Mouse (Mus musculus): ENCODE results near the gene Islr. TPM values are rescaled to one million over a fixed set of nuclear protein-coding genes. Genes with fewer than 3 reads are reported as not detected.

Islr gene
- total RNA-seq, 2 experiments from 2014 or later = 11.9 to 26.1 TPM

- no peak for DNase-seq
- intact Hi-C loops (cut with DNase I) = no loop called here
- Histone ChIP-seq H3K4me3 (peak overlapping the region; percentile 29), H3K27ac (no peak overlapping the region)
- TF ChIP-seq CTCF (IDR thresholded peaks at IDR 0.05) = no peak
Measured at GRCm38 (mm10) chr9:58200270-58201090, 3.6 kb downstream of the Islr start.

DNA sequence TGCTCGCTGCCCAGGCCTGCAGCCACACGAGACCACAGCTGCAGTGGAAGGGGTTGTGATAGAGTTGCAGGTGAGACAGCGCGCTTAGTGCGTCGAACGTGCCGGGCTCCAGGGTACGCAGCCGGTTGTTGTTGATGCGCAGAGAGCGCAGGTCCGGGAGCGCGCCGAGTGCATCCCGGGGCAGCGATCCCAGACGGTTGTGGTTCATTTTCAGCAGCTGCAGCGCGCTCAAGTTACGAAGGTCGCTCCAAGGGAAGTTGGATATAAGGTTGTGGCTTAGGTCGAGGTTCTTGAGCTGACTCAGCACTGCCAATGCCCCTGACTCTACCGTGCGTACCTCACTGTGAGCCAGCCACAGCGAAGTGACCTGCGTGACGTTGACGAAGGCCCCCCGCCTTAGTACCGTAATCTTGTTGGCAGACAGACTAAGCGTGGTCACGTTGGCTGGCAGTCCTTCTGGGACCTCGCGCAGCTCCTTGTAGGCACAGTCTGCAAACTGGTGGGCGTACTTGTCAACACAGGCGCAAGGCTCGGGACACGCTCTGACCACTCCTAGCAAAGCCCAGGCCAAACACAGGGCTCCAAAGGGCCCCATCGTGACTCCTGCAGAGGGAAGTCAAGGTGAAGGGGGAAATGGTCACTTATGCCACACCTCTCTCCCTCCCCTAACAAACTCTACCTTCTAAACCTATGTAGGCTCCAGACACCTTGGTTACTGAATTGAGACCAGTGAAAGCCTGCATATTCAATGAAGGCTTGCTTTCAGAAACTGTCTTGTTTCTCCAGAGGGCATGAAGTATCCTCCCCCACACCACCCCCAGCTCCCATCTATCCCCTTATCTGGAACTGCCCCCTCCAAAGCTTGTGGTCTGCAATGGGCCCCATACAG is 4.5 kb downstream of the Islr start:
- intact Hi-C loops (cut with DNase I) = no loop called here
- TF ChIP-seq CTCF (IDR thresholded peaks at IDR 0.05) = no peak
- Histone ChIP-seq H3K4me3 (peak overlapping the region; percentile 66), H3K27ac (no peak overlapping the region)
- peak; percentile 64 for DNase-seq

DNA sequence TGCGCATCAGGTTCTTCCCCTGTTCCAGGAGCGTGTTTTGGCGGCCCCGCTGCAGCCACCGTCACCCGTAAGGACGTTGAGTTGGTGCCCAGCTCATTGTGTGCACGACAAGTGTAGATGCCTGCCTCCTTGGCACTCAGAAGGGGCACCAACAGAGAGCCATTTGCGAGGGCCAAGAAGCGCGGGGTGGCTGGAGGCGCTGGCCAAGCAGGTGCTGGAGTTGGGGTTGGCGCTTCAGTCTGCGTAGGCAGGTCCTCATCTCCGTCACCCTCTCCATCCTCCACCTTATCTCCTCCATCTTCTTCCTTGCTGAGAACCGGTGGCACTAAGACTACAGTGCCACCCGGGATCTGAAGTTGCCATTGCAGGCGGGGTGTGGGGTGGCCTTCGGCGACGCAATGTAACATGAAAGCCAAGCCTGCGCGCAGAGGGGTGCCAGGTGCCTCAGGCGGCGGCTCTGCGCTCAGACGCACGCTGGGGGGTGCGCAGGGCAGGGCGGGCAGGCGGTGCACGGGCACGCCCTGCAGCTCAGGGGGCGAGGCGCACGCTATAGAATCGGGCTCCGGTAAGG is 5.2 kb downstream of the Islr start:
- intact Hi-C loops (cut with DNase I) = no loop called here
- Histone ChIP-seq H3K4me3 (peak overlapping the region; percentile 66), H3K27ac (no peak overlapping the region)
- TF ChIP-seq CTCF (IDR thresholded peaks at IDR 0.05) = no peak
- DNase-seq = no peak

DNA sequence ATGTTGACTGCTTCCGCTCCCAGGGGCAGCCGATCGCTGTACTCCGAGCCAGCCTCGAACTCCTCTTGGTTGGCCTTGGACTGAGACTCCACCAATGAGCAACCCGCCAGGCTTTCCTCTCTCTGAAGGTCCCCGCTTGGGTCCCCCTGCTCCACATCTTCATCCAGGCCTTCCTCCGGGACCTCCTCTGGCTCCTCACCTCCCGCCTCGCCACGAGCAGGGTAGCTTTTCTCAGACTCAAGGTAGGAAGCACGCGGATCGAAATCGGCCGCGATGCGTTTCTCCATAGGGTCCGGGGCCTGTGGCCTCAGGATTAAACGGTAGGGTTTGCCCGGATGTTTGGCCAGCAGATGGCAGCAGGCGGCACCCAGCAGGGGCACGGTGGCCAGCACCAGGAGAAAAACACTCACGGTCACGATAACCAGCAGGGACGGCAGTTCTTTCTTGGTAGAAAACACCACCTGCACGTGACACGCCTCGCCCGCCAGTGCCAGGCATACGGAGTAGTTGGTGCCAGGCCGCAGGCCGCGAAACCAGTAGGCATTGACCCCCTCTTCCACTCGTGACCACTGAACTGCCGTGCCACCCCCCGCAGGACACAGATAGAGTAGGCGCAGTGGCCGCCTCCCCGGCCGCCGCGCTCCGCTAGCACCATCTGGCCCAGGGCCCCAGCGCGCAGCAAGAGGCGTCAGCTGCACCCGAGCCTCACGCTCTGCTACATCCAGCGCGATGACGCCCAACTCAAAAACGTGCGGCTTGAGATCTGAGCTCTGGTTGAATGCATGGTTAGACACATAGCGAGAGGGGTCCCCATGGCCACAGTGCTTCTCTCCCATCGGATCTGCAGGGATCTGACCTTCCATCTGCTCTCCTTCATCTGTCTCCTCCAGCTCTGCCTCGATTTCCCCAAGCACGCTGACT is 6.1 kb downstream of the Islr start:
- Histone ChIP-seq H3K4me3 (peak overlapping the region; percentile 66), H3K27ac (no peak overlapping the region)
- TF ChIP-seq CTCF (IDR thresholded peaks at IDR 0.05) = peak; percentile 71
- intact Hi-C loops (cut with DNase I) = no loop called here
- peak; percentile 68 for DNase-seq

GRCm38 (mm10) chr9:58196610-58197567 is 7.2 kb downstream of the Islr start:
- peak overlapping the region; percentile 11; the same call in 1 of the 2 replicates for H3K4me3 ChIP-seq
- no peak for DNase-seq
- no peak overlapping the region for H3K27ac ChIP-seq

DNA sequence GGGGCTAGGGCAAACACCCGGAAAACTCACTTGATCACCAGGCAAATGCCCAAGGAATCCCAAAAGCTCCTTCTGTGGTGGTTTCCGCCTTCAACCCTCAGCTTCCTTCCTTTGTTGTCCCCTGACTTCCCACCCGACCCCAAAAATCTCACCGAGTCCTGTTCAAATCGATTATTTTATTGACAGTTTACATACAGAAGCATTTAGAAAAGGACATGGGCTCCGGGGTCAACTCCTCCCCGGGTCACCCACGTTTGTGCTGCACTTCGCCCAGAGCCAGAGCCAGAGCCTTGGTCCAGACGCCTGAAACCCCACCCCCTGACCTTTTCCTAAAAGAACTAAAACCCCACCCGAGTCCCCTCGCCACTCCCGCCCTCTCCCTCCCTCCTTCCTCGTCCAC is 8.0 kb downstream of the Islr start:
- no peak overlapping the region for H3K4me3 ChIP-seq
- intact Hi-C loops (cut with DNase I) = no loop called here
- DNase-seq = no peak
- TF ChIP-seq CTCF (IDR thresholded peaks at IDR 0.05) = no peak
- no peak overlapping the region for H3K27ac ChIP-seq

More at GRCm38 (mm10) chr9:58196610-58197567, 7.2 kb downstream of the Islr start:
- TF ChIP-seq CTCF (IDR thresholded peaks at IDR 0.05) = no peak
- intact Hi-C loops (cut with DNase I) = no loop called here

- intact Hi-C loops (cut with DNase I) = no loop called here
- no peak for TF ChIP-seq CTCF (IDR thresholded peaks at IDR 0.05)
Measured at GRCm38 (mm10) chr9:58195671-58196070, 8.4 kb downstream of the Islr start.

DNA sequence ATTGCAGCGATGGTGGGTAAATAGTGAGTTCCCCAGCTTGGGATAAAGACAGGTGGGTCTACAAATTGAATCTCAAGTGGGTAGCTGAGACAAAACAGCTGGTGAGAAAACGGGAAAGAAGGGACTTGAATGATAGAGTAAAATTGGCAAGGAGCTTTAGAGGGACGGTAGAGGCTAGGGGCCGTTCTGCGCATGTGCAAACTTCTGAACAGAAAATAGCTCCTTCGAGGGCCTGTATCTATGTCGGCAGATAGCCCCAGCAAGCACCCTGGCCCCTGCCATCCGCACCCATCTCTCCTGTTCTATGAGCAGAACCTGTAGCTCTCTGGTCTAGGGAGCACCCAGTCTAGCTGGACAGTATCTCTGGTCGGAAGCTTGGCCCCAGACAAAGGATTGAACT is 9.9 kb downstream of the Islr start:
- Histone ChIP-seq H3K27ac (no peak overlapping the region), H3K4me3 (no peak overlapping the region)
- intact Hi-C loops (cut with DNase I) = no loop called here
- no peak for DNase-seq
- TF ChIP-seq CTCF (IDR thresholded peaks at IDR 0.05) = no peak

More at GRCm38 (mm10) chr9:58195671-58196070, 8.4 kb downstream of the Islr start:
- Histone ChIP-seq H3K4me3 (no peak overlapping the region), H3K27ac (no peak overlapping the region)
- no peak for DNase-seq

DNA sequence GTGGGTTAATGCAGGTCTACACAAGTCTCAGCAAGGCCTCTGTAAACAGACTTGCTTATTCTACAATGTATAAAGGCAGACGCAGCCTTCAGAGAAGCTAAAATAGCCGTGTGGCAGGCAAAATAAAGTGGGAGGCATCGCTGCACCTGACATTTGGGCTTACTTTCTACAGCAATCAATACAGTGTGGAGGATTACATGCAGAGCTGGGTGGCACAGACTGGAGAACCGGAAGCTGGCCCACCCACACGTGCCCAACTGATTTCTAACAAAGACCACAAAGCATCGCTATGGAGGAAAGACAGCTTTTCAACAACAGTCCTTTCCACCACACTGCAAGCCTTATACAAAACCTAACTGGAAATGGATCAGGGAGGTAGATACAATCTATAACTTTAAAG is 19.6 kb downstream of the Islr start:
- no peak for TF ChIP-seq CTCF (IDR thresholded peaks at IDR 0.05)
- intact Hi-C loops (cut with DNase I) = no loop called here
- H3K27ac ChIP-seq = no peak overlapping the region
- no peak overlapping the region for H3K4me3 ChIP-seq
- no peak for DNase-seq

DNA sequence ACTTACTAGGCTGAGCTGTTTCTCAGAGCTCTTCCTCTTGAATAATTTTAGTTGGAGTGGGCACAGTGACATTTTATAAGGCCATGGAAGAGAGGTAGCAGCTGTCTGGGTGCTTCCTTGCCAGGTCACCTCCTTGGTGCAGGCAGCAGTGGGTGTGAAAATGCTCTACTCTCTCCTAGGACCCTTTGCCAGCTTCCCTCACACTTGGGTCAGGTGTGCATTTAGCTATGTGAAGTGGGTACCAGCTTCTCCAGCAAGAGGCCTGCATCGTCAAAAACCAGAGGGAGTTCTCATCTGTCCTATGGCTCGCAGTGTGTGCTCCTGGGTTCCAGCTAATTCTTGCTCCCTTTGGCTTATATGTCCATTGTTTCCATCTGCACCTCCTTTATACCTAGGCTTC is 24.7 kb downstream of the Islr start:
- TF ChIP-seq CTCF (IDR thresholded peaks at IDR 0.05) = no peak
- intact Hi-C loops (cut with DNase I) = no loop called here
- H3K4me3 ChIP-seq = no peak overlapping the region
- DNase-seq = no peak
- no peak overlapping the region for H3K27ac ChIP-seq

GRCm38 (mm10) chr9:58177165-58177564 is 26.9 kb downstream of the Islr start:
- intact Hi-C loops (cut with DNase I) = no loop called here
- TF ChIP-seq CTCF (IDR thresholded peaks at IDR 0.05) = no peak
- H3K27ac ChIP-seq = no peak overlapping the region
- DNase-seq = no peak
- no peak overlapping the region for H3K4me3 ChIP-seq

Measured in gastrocnemius, adult 2 months (tissue).